Comparison of ENCODE assay signal across 9 mouse cellular contexts in the genomic region with DNA sequence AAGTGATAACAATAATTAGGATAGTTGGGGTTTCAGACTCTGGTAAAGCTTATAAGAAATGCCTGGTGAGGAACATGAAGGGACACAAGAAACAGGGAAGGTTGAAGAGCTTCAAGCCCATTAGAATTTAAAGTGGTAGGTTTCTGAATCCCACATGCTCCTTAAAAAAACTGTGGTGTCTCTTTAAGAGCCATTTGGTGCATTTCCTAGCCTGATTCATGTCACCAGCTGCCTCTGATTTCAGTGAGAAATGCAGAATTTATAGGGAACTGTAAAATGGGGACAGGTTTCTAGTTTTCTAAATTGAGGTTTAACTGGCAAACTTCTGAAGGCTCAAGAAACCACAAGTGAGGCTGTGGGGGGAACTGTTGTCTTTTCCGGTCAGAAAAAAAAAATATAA. TPM values are rescaled to one million over a fixed set of nuclear protein-coding genes. Genes with fewer than 3 reads are reported as not detected.
DNase-seq lines count a peak whose midpoint lies in the region; ATAC-seq lines count a peak whose summit lies in the region.
"Had no signal": no experiment of that assay in that cellular context is flagged by ENCODE, and none has a peak within 500 bp of the region (broad histone marks: within the 10 kb centered on the region; RNA-seq: fewer than 3 reads in every experiment).

No protein-coding gene starts in this region.

- intact Hi-C loops in gastrocnemius, postnatal 36 days (cut with DNase I) = loop anchor here (5.0 kb wide), 1 partner anchor 32 kb away; no protein-coding TSS in a partner anchor

- ATAC-seq in kidney, embryonic 16.5 days (ENCODE audit: low FRiP score, low TSS enrichment) = no peak
- ATAC-seq in embryonic facial prominence, embryonic 15.5 days (ENCODE audit: insufficient number of reproducible peaks, low FRiP score, low TSS enrichment, low read depth) = no peak
- ATAC-seq in intestine, embryonic 14.5 days (replicated peaks; ENCODE audit: low FRiP score, low TSS enrichment, low read depth) = no peak
- ATAC-seq in midbrain, embryonic 16.5 days = no peak

- no peaks in the 10 kb centered on the region for H3K36me3 ChIP-seq in kidney, embryonic 16.5 days (ENCODE audit: insufficient read depth, low read length)
- no peaks in the 10 kb centered on the region for H3K36me3 ChIP-seq in embryonic facial prominence, embryonic 15.5 days
- H3K36me3 ChIP-seq in intestine, embryonic 14.5 days (ENCODE audit: control insufficient read depth, insufficient read depth, low read length) = no peaks in the 10 kb centered on the region
- H3K36me3 ChIP-seq in midbrain, embryonic 16.5 days (ENCODE audit: control insufficient read depth, insufficient read depth, low read length) = no peaks in the 10 kb centered on the region

- peaks cover 57% of the 10 kb centered on the region for H3K4me1 ChIP-seq in kidney, embryonic 16.5 days (ENCODE audit: insufficient read depth, low read length)
- H3K4me1 ChIP-seq in embryonic facial prominence, embryonic 15.5 days = peaks cover 55% of the 10 kb centered on the region
- H3K4me1 ChIP-seq in intestine, embryonic 14.5 days (replicated peaks; ENCODE audit: control insufficient read depth, insufficient read depth, low read length) = peaks cover 29% of the 10 kb centered on the region
- H3K4me1 ChIP-seq in midbrain, embryonic 16.5 days (ENCODE audit: control insufficient read depth, insufficient read depth, low read length) = peaks cover 32% of the 10 kb centered on the region

- peak overlapping the region; percentile 60 for H3K4me2 ChIP-seq in kidney, embryonic 16.5 days (replicated peaks; ENCODE audit: low read depth, low read length)
- H3K4me2 ChIP-seq in embryonic facial prominence, embryonic 15.5 days (replicated peaks) = peak overlapping the region; percentile 52
- peak overlapping the region; percentile 51 for H3K4me2 ChIP-seq in intestine, embryonic 14.5 days (ENCODE audit: low read length)
- peak overlapping the region; percentile 74 for H3K4me2 ChIP-seq in midbrain, embryonic 16.5 days (ENCODE audit: low read length)

- peak overlapping the region; percentile 41 for H3K4me3 ChIP-seq in kidney, embryonic 16.5 days (ENCODE audit: low read length)
- peak overlapping the region; percentile 36 for H3K4me3 ChIP-seq in embryonic facial prominence, embryonic 15.5 days (replicated peaks)
- H3K4me3 ChIP-seq in intestine, embryonic 14.5 days (ENCODE audit: low read depth, low read length) = peak overlapping the region; percentile 33; the same call in 1 of the 2 replicates
- H3K4me3 ChIP-seq in midbrain, embryonic 16.5 days (ENCODE audit: low read depth, low read length) = peak overlapping the region; percentile 49

- DNase-seq in kidney, postnatal 36 days = no peak
- no peak for DNase-seq in intestine, embryonic 14.5 days (ENCODE audit: low spot score)
- DNase-seq in gastrocnemius, postnatal 36 days = no peak
- DNase-seq in layer of hippocampus, adult 8-10 months (ENCODE audit: low spot score in 2 of 2) = no peak
- DNase-seq in spleen, adult 12 weeks (ENCODE audit: low spot score) = no peak

- WGBS in kidney, embryonic 16.5 days = 7% methylated on average over 1 of the region's 1 CpGs
- WGBS in embryonic facial prominence, embryonic 15.5 days = 13% methylated on average over 1 of the region's 1 CpGs
- WGBS in intestine, embryonic 14.5 days = 3% methylated on average over 1 of the region's 1 CpGs
- WGBS in midbrain, embryonic 16.5 days = 17% methylated on average over 1 of the region's 1 CpGs

- peaks cover 7% of the 10 kb centered on the region; the same call in 1 of the 2 replicates for H3K27me3 ChIP-seq in kidney, embryonic 16.5 days (ENCODE audit: insufficient read depth, low read length)
- no peaks in the 10 kb centered on the region for H3K27me3 ChIP-seq in embryonic facial prominence, embryonic 15.5 days
- no peaks in the 10 kb centered on the region for H3K27me3 ChIP-seq in intestine, embryonic 14.5 days (replicated peaks; ENCODE audit: control insufficient read depth, insufficient read depth, low read length)
- H3K27me3 ChIP-seq in midbrain, embryonic 16.5 days (ENCODE audit: control insufficient read depth, insufficient read depth, low read depth, low read length) = no peaks in the 10 kb centered on the region

- H3K9me3 ChIP-seq in kidney, embryonic 16.5 days (ENCODE audit: low read length) = no peaks in the 10 kb centered on the region
- no peaks in the 10 kb centered on the region for H3K9me3 ChIP-seq in embryonic facial prominence, embryonic 15.5 days (replicated peaks)
- H3K9me3 ChIP-seq in intestine, embryonic 14.5 days (ENCODE audit: control insufficient read depth, low read length) = no peaks in the 10 kb centered on the region
- H3K9me3 ChIP-seq in midbrain, embryonic 16.5 days (replicated peaks; ENCODE audit: control insufficient read depth, low read length, poor library complexity, severe bottlenecking) = no peaks in the 10 kb centered on the region

- H3K27ac ChIP-seq in kidney, embryonic 16.5 days (ENCODE audit: low read length) = peak overlapping the region; percentile 83
- H3K27ac ChIP-seq in embryonic facial prominence, embryonic 15.5 days (replicated peaks) = 0 out of 2 replicates have a peak overlapping the region, but pooled peaks have one; percentile 1
- no peak overlapping the region; the same call in 1 of the 2 replicates for H3K27ac ChIP-seq in intestine, embryonic 14.5 days (ENCODE audit: low read depth)
- peak overlapping the region; percentile 90 for H3K27ac ChIP-seq in midbrain, embryonic 16.5 days (ENCODE audit: low read length)

- peak overlapping the region; percentile 62 for H3K9ac ChIP-seq in kidney, embryonic 16.5 days (replicated peaks; ENCODE audit: low read length)
- H3K9ac ChIP-seq in embryonic facial prominence, embryonic 15.5 days = no peak overlapping the region
- H3K9ac ChIP-seq in intestine, embryonic 14.5 days (ENCODE audit: low read length) = no peak overlapping the region
- H3K9ac ChIP-seq in midbrain, embryonic 16.5 days (ENCODE audit: low read depth, low read length) = peak overlapping the region; percentile 75; the same call in 1 of the 2 replicates

RNA-seq across cellular contexts. Expression of gene Rtp4, which starts 0.3 kb away (rescaled TPM):
- polyA plus RNA-seq in kidney, embryonic 16.5 days (2015; fragmentation: Nextera tagmentation; extraction: Ambion mirVana) = 6.7 and 8.4 TPM in 2 replicates
- 9.3 and 9.8 TPM in 2 replicates for polyA plus RNA-seq in embryonic facial prominence, embryonic 15.5 days (2015; fragmentation: Nextera tagmentation; extraction: Ambion mirVana)
- polyA plus RNA-seq in intestine, embryonic 14.5 days (2014; fragmentation: Nextera tagmentation; extraction: Ambion mirVana) = 4.9 and 6.2 TPM in 2 replicates
- polyA plus RNA-seq in midbrain, embryonic 16.5 days (2015; fragmentation: Nextera tagmentation; extraction: Ambion mirVana) = 2.6 and 2.8 TPM in 2 replicates
- total RNA-seq in gastrocnemius, postnatal 36 days (2021) = 1 to 10 TPM; 1.3 to 2.1 TPM
- total RNA-seq in layer of hippocampus, adult 8-10 months (2022) = 1 to 10 TPM; 1.3 to 5.8 (median 3.7) TPM

RNA-seq across cellular contexts. Expression of gene Masp1, which starts 0.8 kb away (rescaled TPM):
- 7.6 and 8.0 TPM in 2 replicates for polyA plus RNA-seq in kidney, embryonic 16.5 days (2015; fragmentation: Nextera tagmentation; extraction: Ambion mirVana)
- polyA plus RNA-seq in embryonic facial prominence, embryonic 15.5 days (2015; fragmentation: Nextera tagmentation; extraction: Ambion mirVana) = 7.7 and 9.8 TPM in 2 replicates
- 6.0 and 6.4 TPM in 2 replicates for polyA plus RNA-seq in intestine, embryonic 14.5 days (2014; fragmentation: Nextera tagmentation; extraction: Ambion mirVana)
- polyA plus RNA-seq in midbrain, embryonic 16.5 days (2015; fragmentation: Nextera tagmentation; extraction: Ambion mirVana) = 26.8 and 29.6 TPM in 2 replicates
- total RNA-seq in gastrocnemius, postnatal 36 days (2021) = 10 to 100 TPM; 15.4 to 15.8 TPM
- total RNA-seq in layer of hippocampus, adult 8-10 months (2022) = 10 to 100 TPM in 2 of 4 experiments, 1 to 10 TPM in 2; 9.8 to 15.4 (median 12.1) TPM
- total RNA-seq: neutrophil, adult 5-6 weeks had no signal

Comparison
In these comparisons a context has a peak if more than half of its experiments do, and no peak if none do; other contexts are left out.
1. H3K9ac ChIP-seq: peak in kidney, embryonic 16.5 days (single experiment) and midbrain, embryonic 16.5 days (single experiment); none in embryonic facial prominence, embryonic 15.5 days (single experiment) and intestine, embryonic 14.5 days (single experiment).
2. Peak in every context shown above with its lines, with median percentiles within 50 percentile points of each other: H3K4me2 ChIP-seq and H3K4me3 ChIP-seq.